Mouse (Mus musculus): ENCODE measurements at regions not wholly inside any gene's neighbourhood (a gene's known extent, or its start where the extent isn't known, plus 50 kb on each side); places are given as distances from the start of the nearest gene placed in this dataset.

DNA sequence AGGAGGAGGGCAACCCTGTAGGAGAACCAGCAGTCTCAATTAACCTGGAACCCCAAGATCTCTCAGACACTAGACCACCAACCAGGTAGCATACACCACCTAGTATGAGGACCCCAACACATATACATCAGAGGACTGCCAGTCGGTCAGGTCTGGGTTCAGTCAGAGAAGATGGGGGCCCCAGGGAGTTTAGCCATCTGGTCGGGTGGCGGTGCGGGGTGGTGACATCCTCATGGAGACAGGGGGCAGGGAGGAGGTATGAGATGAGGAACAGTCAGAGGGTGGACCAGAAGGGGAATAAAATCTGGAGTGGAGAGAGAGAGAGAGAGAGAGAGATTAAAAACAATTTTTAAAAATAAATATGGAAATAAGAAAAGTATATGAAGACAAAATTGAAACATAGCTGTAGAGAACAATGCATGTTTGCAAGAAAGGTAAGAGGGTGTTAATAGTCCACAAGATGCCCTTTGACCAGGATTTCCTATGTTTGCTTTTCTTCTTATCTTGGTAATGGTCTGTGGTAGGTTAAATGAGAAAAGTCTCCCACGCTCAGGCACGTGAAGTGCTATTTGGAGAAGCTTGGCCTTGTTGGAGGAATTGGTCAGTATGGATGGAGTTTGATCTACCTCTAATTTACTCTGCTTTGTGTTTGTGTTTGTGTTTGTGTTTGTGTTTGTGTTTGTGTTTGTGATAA, 108.0 kb upstream of the Spaca1 start:
- TF ChIP-seq POLR2A (IDR thresholded peaks at IDR 0.05; ENCODE audit: extremely low read depth, insufficient read depth, low read length) = no peak
- no peak for TF ChIP-seq CTCF (IDR thresholded peaks at IDR 0.05; ENCODE audit: extremely low read depth, insufficient read depth, low read length)
- no peak overlapping the region for H3K4me3 ChIP-seq (ENCODE audit: insufficient read depth, low read length)
- no peaks in the 10 kb centered on the region for H3K4me1 ChIP-seq (ENCODE audit: control insufficient read depth, insufficient read depth, low read length)
- no peak overlapping the region for H3K27ac ChIP-seq (ENCODE audit: insufficient read depth, low read length)

DNA sequence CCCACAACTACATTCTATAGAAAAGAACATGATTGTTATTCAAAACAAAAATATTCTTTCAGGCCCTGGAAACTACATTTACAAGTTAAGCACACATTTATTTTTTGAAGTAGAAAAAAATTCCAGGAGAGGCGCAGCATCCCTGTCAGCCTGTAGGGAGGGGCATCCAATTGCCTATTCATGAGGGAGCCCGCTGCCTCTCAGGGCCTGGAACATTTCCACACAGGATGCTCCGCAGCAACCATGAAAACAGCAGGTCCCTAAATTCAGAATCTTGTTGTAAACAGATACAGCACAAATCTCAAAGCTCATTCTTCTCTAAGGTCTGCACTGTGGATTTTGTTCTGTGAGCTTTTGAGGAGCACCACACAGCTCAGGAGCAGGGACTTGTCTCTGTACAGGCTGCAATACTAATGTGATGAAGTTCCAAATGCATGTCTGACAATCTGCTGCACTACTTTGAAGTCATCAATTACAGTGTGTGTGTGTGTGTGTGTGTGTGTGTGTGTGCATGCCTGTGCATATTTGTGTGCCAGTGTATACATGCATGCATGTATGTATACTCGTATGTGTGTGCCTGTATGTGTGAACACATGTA, 121.4 kb upstream of the Spaca1 start:
- TF ChIP-seq POLR2A (IDR thresholded peaks at IDR 0.05; ENCODE audit: extremely low read depth, insufficient read depth, low read length) = no peak
- TF ChIP-seq CTCF (IDR thresholded peaks at IDR 0.05; ENCODE audit: extremely low read depth, insufficient read depth, low read length) = no peak
- no peak overlapping the region for H3K27ac ChIP-seq (ENCODE audit: insufficient read depth, low read length)
- no peak overlapping the region for H3K4me3 ChIP-seq (ENCODE audit: insufficient read depth, low read length)
- H3K4me1 ChIP-seq (ENCODE audit: control insufficient read depth, insufficient read depth, low read length) = no peaks in the 10 kb centered on the region

DNA sequence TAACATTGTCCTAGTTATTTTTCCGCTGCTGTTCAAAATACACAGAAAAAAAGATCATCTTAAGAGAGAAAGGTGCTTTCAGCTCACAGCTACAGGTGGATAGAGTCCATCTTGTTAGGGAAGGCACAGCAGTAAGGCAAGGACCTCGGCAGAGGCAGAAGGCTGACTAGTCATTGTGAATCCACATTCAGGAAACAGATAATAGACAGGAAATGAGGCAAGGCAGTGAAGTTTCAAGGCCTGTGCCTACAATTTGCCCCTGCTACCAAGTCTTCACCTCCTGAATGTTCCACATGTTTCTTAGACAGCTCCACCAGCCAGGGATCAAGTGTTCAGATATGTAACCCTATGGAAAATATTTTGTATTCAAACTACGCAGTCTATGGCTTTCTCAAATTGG, 122.0 kb upstream of the Spaca1 start:
- H3K4me1 ChIP-seq (ENCODE audit: control insufficient read depth, insufficient read depth, low read length) = no peaks in the 10 kb centered on the region
- TF ChIP-seq CTCF (IDR thresholded peaks at IDR 0.05; ENCODE audit: extremely low read depth, insufficient read depth, low read length) (no peak), POLR2A (IDR thresholded peaks at IDR 0.05; ENCODE audit: extremely low read depth, insufficient read depth, low read length) (no peak)
- no peak overlapping the region for H3K4me3 ChIP-seq (ENCODE audit: insufficient read depth, low read length)
- H3K27ac ChIP-seq (ENCODE audit: insufficient read depth, low read length) = no peak overlapping the region

DNA sequence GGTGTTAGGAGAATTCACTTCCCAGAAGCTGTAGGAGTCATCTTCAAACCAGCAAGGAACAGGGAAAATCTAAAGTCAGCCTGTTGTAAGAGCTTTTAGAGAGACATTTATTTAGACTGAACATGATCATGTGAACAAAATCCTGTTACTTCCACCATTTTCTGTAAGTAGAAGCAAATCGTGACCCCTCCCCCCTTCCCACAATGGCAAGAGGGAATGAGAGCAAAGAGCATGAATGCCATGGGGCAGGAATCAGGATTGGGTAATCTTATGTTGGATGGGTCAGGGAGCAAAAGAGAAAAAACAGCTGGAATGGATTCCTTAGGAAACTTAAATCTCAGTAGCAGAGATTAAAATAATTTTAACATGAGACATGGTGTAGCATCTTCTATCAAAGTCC, 127.4 kb upstream of the Spaca1 start:
- TF ChIP-seq POLR2A (IDR thresholded peaks at IDR 0.05; ENCODE audit: extremely low read depth, insufficient read depth, low read length) (no peak), CTCF (IDR thresholded peaks at IDR 0.05; ENCODE audit: extremely low read depth, insufficient read depth, low read length) (no peak)
- Histone ChIP-seq H3K27ac (ENCODE audit: insufficient read depth, low read length) (no peak overlapping the region), H3K4me3 (ENCODE audit: insufficient read depth, low read length) (no peak overlapping the region), H3K4me1 (ENCODE audit: control insufficient read depth, insufficient read depth, low read length) (no peaks in the 10 kb centered on the region)

DNA sequence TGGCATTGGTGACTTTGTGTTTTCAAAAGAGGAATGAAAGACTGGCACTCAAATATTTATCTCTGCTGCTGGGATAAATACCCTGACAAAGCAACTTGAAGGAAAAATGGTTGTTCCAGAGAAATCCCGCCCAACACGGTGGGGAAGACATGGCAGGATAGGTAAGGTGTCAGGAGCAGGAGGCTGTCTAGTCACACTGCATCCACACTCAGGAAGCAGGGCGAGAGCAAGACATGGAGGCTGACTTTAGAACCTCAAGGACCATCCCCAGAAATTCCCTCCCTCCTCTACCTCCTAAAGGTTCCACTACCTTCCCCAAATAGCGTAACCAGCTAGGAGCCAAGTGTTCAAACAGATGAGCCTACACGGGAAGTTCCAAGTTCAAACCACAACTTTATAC, 136.5 kb upstream of the Spaca1 start:
- no peaks in the 10 kb centered on the region for H3K4me1 ChIP-seq (ENCODE audit: control insufficient read depth, insufficient read depth, low read length)
- no peak overlapping the region for H3K27ac ChIP-seq (ENCODE audit: insufficient read depth, low read length)
- no peak for TF ChIP-seq POLR2A (IDR thresholded peaks at IDR 0.05; ENCODE audit: extremely low read depth, insufficient read depth, low read length)
- no peak for TF ChIP-seq CTCF (IDR thresholded peaks at IDR 0.05; ENCODE audit: extremely low read depth, insufficient read depth, low read length)
- H3K4me3 ChIP-seq (ENCODE audit: insufficient read depth, low read length) = no peak overlapping the region

DNA sequence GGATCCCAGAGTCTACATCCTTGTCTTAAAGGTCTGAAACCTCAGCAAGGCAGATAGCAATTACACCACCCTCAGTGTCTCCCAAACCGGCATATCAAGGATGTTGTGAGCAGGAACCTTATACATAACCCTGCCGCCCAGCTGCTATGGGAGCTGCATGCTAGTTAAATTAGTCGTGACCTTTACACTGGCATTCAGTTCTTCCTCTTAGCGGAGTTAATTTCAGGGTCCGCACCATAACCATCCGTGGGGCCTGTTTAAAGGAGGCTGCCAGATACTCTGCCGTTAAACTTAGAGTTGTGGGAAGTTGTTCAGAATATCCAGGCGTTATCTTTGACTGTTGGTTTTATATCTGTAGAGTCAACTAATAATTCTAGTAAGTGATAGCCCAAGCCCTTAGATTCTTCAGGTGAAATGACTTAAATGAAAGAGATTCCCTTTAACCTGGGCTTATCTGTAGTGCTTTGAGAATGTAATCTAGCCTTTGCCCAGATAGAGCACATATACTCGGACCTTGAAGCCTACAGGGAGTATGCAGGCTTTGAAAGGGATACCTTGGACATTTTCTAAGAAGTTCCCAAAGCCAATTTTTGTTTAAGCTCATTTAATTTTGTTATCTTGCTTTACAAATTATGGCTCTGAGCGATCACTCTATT, 153.3 kb upstream of the Spaca1 start:
- H3K27ac ChIP-seq (ENCODE audit: insufficient read depth, low read length) = no peak overlapping the region
- H3K4me1 ChIP-seq (ENCODE audit: control insufficient read depth, insufficient read depth, low read length) = no peaks in the 10 kb centered on the region
- no peak for TF ChIP-seq CTCF (IDR thresholded peaks at IDR 0.05; ENCODE audit: extremely low read depth, insufficient read depth, low read length)
- TF ChIP-seq POLR2A (IDR thresholded peaks at IDR 0.05; ENCODE audit: extremely low read depth, insufficient read depth, low read length) = no peak
- no peak overlapping the region for H3K4me3 ChIP-seq (ENCODE audit: insufficient read depth, low read length)

DNA sequence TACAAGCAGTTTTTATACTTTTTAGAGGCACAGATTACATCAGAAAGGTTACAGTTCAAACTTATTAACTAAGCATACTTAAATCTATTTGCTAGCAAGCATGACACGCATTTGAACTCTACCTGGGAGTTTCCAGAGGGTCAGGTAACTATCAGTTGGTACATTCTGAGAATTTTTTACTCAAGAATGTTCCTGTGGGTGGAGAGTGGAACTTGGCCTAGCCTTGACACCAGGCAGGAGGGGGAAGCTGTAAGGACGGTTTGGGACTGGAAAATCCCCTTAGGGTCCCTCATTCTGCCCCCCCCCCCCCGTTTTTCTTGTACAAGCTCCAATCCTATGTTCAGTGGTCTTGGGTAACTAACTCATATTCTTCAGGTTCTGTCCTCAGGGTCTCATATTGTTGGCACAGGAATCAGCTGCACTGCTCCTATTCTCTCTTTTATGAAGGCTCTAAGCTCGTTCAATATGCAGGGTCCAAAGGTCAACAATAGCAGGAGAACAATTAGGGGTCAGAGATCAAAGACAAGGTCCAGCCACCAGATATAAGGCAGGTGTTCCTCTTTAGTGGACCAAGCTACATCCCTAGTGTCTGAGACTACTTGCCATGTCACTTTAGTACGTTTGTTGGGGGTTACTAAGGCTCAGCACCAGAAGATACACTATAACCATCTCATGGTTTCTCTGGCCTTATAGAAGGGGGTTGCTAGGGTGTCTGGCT, 159.3 kb upstream of the Spaca1 start:
- Histone ChIP-seq H3K4me1 (ENCODE audit: control insufficient read depth, insufficient read depth, low read length) (no peaks in the 10 kb centered on the region), H3K4me3 (ENCODE audit: insufficient read depth, low read length) (no peak overlapping the region), H3K27ac (ENCODE audit: insufficient read depth, low read length) (no peak overlapping the region)
- no peak for TF ChIP-seq POLR2A (IDR thresholded peaks at IDR 0.05; ENCODE audit: extremely low read depth, insufficient read depth, low read length)

DNA sequence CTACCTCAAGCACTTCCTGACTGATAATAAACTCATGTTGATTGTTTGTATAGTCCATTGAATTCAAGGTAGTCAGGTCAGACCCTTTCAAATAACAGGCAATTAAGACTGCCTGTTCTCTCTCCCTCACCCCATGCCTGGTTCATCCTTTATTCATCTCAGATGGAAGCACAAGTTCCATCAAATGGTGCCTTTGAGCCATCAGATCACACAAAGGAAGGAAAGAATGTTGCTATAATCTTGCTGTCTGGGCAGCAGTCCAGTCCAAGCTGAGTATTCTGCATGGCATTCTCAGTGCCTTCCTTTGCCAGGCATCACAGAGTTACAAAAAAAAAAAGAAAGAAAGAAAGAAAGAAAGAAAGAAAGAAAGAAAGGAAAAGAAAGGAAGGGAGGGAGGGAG, 163.7 kb upstream of the Spaca1 start:
- no peak for TF ChIP-seq POLR2A (IDR thresholded peaks at IDR 0.05; ENCODE audit: extremely low read depth, insufficient read depth, low read length)
- TF ChIP-seq CTCF (IDR thresholded peaks at IDR 0.05; ENCODE audit: extremely low read depth, insufficient read depth, low read length) = no peak
- no peaks in the 10 kb centered on the region for H3K4me1 ChIP-seq (ENCODE audit: control insufficient read depth, insufficient read depth, low read length)
- H3K27ac ChIP-seq (ENCODE audit: insufficient read depth, low read length) = no peak overlapping the region
- H3K4me3 ChIP-seq (ENCODE audit: insufficient read depth, low read length) = no peak overlapping the region; the same call in 1 of the 2 replicates

DNA sequence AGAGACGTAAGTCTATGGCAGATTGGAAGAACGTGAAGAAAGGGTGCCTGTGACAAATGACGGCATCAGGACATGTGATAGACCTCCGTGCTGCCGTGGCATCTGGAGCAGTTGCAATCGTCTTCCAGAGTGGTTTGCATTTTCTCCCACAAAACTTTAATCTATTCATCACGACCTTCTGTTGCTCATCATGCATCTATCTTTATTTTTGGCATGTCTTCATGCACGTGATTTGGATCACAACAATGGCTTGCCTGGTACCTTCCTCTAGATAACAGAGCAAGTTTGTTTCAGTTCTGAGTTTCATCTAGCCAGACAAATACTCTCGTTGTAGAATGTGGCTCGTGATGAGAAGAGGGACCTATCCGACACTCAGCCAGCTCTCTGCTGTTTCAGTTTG, 164.4 kb upstream of the Spaca1 start:
- TF ChIP-seq CTCF (IDR thresholded peaks at IDR 0.05; ENCODE audit: extremely low read depth, insufficient read depth, low read length) (no peak), POLR2A (IDR thresholded peaks at IDR 0.05; ENCODE audit: extremely low read depth, insufficient read depth, low read length) (no peak)
- Histone ChIP-seq H3K27ac (ENCODE audit: insufficient read depth, low read length) (no peak overlapping the region), H3K4me3 (ENCODE audit: insufficient read depth, low read length) (no peak overlapping the region; the same call in 1 of the 2 replicates), H3K4me1 (ENCODE audit: control insufficient read depth, insufficient read depth, low read length) (no peaks in the 10 kb centered on the region)

All from cortical plate, adult 2 months (tissue).